In genomic region chr6:85154861-85155528, GRCm38 (mm10) we compare ENCODE assay signal across 8 mouse cellular contexts. TPM values are rescaled to one million over a fixed set of nuclear protein-coding genes. Genes with fewer than 3 reads are reported as not detected.
DNase-seq lines count a peak whose midpoint lies in the region; ATAC-seq lines count a peak whose summit lies in the region.

No protein-coding gene starts in this region.

- no peaks in the 10 kb centered on the region for H3K36me3 ChIP-seq in forebrain, embryonic 13.5 days (ENCODE audit: poor library complexity, severe bottlenecking)
- no peaks in the 10 kb centered on the region for H3K36me3 ChIP-seq in hindbrain, embryonic 11.5 days (ENCODE audit: control insufficient read depth, insufficient read depth, low read length)
- H3K36me3 ChIP-seq in limb, embryonic 11.5 days (ENCODE audit: control insufficient read depth, insufficient read depth, low read length): no peaks in the 10 kb centered on the region
- no peaks in the 10 kb centered on the region for H3K36me3 ChIP-seq in midbrain, embryonic 12.5 days

- ATAC-seq in forebrain, embryonic 13.5 days: peak; percentile 46
- peak; percentile 75; the same call in 1 of the 2 replicates for ATAC-seq in hindbrain, embryonic 11.5 days (ENCODE audit: low FRiP score)
- ATAC-seq in limb, embryonic 11.5 days (ENCODE audit: insufficient number of reproducible peaks, low FRiP score, low TSS enrichment, low read depth): peak; percentile 52; the same call in 1 of the 2 replicates
- ATAC-seq in midbrain, embryonic 12.5 days (ENCODE audit: low FRiP score, low read depth): peak; percentile 73

- no peaks in the 10 kb centered on the region for H3K27me3 ChIP-seq in forebrain, embryonic 13.5 days
- H3K27me3 ChIP-seq in hindbrain, embryonic 11.5 days (ENCODE audit: control insufficient read depth, insufficient read depth, low read length): no peaks in the 10 kb centered on the region
- H3K27me3 ChIP-seq in limb, embryonic 11.5 days (ENCODE audit: control insufficient read depth, insufficient read depth, low read length): no peaks in the 10 kb centered on the region
- H3K27me3 ChIP-seq in midbrain, embryonic 12.5 days: peaks cover 2% of the 10 kb centered on the region; the same call in 1 of the 2 replicates

- H3K9ac ChIP-seq in forebrain, embryonic 13.5 days: peak overlapping the region; percentile 69
- H3K9ac ChIP-seq in hindbrain, embryonic 11.5 days (ENCODE audit: low read depth, low read length): peak overlapping the region; percentile 57
- peak overlapping the region; percentile 67 for H3K9ac ChIP-seq in limb, embryonic 11.5 days (ENCODE audit: low read length)
- H3K9ac ChIP-seq in midbrain, embryonic 12.5 days (replicated peaks): peak overlapping the region; percentile 65

- H3K4me2 ChIP-seq in forebrain, embryonic 13.5 days: peak overlapping the region; percentile 80
- H3K4me2 ChIP-seq in hindbrain, embryonic 11.5 days (replicated peaks; ENCODE audit: low read depth, low read length): peak overlapping the region; percentile 78
- peak overlapping the region; percentile 51 for H3K4me2 ChIP-seq in limb, embryonic 11.5 days (ENCODE audit: low read depth, severe bottlenecking)
- H3K4me2 ChIP-seq in midbrain, embryonic 12.5 days (replicated peaks): peak overlapping the region; percentile 79

- peaks cover 21% of the 10 kb centered on the region for H3K4me1 ChIP-seq in forebrain, embryonic 13.5 days
- no peaks in the 10 kb centered on the region for H3K4me1 ChIP-seq in hindbrain, embryonic 11.5 days (replicated peaks; ENCODE audit: control insufficient read depth, insufficient read depth, low read length)
- peaks cover 3% of the 10 kb centered on the region; the same call in 1 of the 2 replicates for H3K4me1 ChIP-seq in limb, embryonic 11.5 days (ENCODE audit: control insufficient read depth, insufficient read depth, low read length)
- H3K4me1 ChIP-seq in midbrain, embryonic 12.5 days: peaks cover 19% of the 10 kb centered on the region

- DNase-seq in adrenal gland, adult (ENCODE audit: inconsistent age in 2 of 2, low spot score in 1 of 2): peak; percentile 42 to 82
- no peak for DNase-seq in adrenal gland, postnatal 4 days (ENCODE audit: low spot score in 2 of 2)
- DNase-seq in ZHBTc4 (ENCODE audit: low read depth, low spot score): peak; percentile 87
- peak; percentile 74 for DNase-seq in hindbrain, embryonic 11.5 days (ENCODE audit: low spot score)
- DNase-seq in limb, embryonic 11.5 days (ENCODE audit: low spot score): peak; percentile 81
- peak; percentile 24 for DNase-seq in thymus, postnatal 0 days (ENCODE audit: low spot score)

- H3K27ac ChIP-seq in forebrain, embryonic 13.5 days: peak overlapping the region; percentile 20; the same call in 1 of the 2 replicates
- H3K27ac ChIP-seq in hindbrain, embryonic 11.5 days (ENCODE audit: low read depth, low read length): no peak overlapping the region
- no peak overlapping the region for H3K27ac ChIP-seq in limb, embryonic 11.5 days (replicated peaks; ENCODE audit: low read depth, low read length)
- peak overlapping the region; percentile 30; the same call in 1 of the 2 replicates for H3K27ac ChIP-seq in midbrain, embryonic 12.5 days (replicated peaks)

- no peaks in the 10 kb centered on the region for H3K9me3 ChIP-seq in forebrain, embryonic 13.5 days (replicated peaks)
- no peaks in the 10 kb centered on the region for H3K9me3 ChIP-seq in hindbrain, embryonic 11.5 days (ENCODE audit: control insufficient read depth, low read length)
- H3K9me3 ChIP-seq in limb, embryonic 11.5 days (ENCODE audit: control insufficient read depth, low read length): no peaks in the 10 kb centered on the region
- no peaks in the 10 kb centered on the region for H3K9me3 ChIP-seq in midbrain, embryonic 12.5 days

- WGBS in forebrain, embryonic 13.5 days: 1% methylated on average over 34 of the region's 34 CpGs
- WGBS in hindbrain, embryonic 11.5 days: 1% methylated on average over 34 of the region's 34 CpGs
- WGBS in limb, embryonic 11.5 days: under 1% methylated on average over 34 of the region's 34 CpGs
- WGBS in midbrain, embryonic 12.5 days: under 1% methylated on average over 34 of the region's 34 CpGs

- H3K4me3 ChIP-seq in forebrain, embryonic 13.5 days: peak overlapping the region; percentile 45
- peak overlapping the region; percentile 39 for H3K4me3 ChIP-seq in hindbrain, embryonic 11.5 days (ENCODE audit: low read depth, low read length)
- H3K4me3 ChIP-seq in limb, embryonic 11.5 days (ENCODE audit: low read depth, low read length): peak overlapping the region; percentile 35
- peak overlapping the region; percentile 50 for H3K4me3 ChIP-seq in midbrain, embryonic 12.5 days

RNA-seq across cellular contexts. Expression of gene Spr, which starts 17.4 kb away (rescaled TPM):
- 10 to 100 TPM; 63.8 to 66.0 TPM for total RNA-seq in adrenal gland, postnatal 4 days (2021)
- 29.1 and 30.6 TPM in 2 replicates for polyA plus RNA-seq in forebrain, embryonic 13.5 days (2015; fragmentation: Nextera tagmentation; extraction: Ambion mirVana)
- polyA plus RNA-seq in hindbrain, embryonic 11.5 days (2014; fragmentation: Nextera tagmentation; extraction: Ambion mirVana): 42.8 and 52.0 TPM in 2 replicates
- polyA plus RNA-seq in limb, embryonic 11.5 days (2014; fragmentation: Nextera tagmentation; extraction: Ambion mirVana): 63.3 and 77.8 TPM in 2 replicates
- 24.6 and 33.4 TPM in 2 replicates for polyA plus RNA-seq in midbrain, embryonic 12.5 days (2016; fragmentation: Nextera tagmentation; extraction: Ambion mirVana)
- 39.0 and 42.0 TPM in 2 replicates for polyA plus RNA-seq in thymus, postnatal 0 days (2015; fragmentation: Nextera tagmentation; extraction: Ambion mirVana)

RNA-seq across cellular contexts. Expression of gene Emx1, which starts 32.2 kb away (rescaled TPM):
- 1 to 10 TPM in 1 of 2 experiments, under 1 TPM in 1; 0.31 to 4.5 TPM for total RNA-seq in adrenal gland, postnatal 4 days (2021)
- polyA plus RNA-seq in forebrain, embryonic 13.5 days (2015; fragmentation: Nextera tagmentation; extraction: Ambion mirVana): 77.6 and 83.4 TPM in 2 replicates
- 0.13 TPM in 1 of 2 replicates, not detected in the other for polyA plus RNA-seq in hindbrain, embryonic 11.5 days (2014; fragmentation: Nextera tagmentation; extraction: Ambion mirVana)
- polyA plus RNA-seq in limb, embryonic 11.5 days (2014; fragmentation: Nextera tagmentation; extraction: Ambion mirVana): 0.34 and 1.4 TPM in 2 replicates
- polyA plus RNA-seq in midbrain, embryonic 12.5 days (2016; fragmentation: Nextera tagmentation; extraction: Ambion mirVana): 3.3 and 7.9 TPM in 2 replicates
- 0.10 TPM in 1 of 2 replicates, not detected in the other for polyA plus RNA-seq in thymus, postnatal 0 days (2015; fragmentation: Nextera tagmentation; extraction: Ambion mirVana)

Comparison
In these comparisons a context has a peak if more than half of its experiments do, and no peak if none do; other contexts are left out.
1. DNase-seq: peak in adrenal gland, adult (2 of 2), ZHBTc4 (single experiment), hindbrain, embryonic 11.5 days (single experiment), limb, embryonic 11.5 days (single experiment) and thymus, postnatal 0 days (single experiment); none in adrenal gland, postnatal 4 days (0 of 2).
2. H3K27ac ChIP-seq: peak in forebrain, embryonic 13.5 days (single experiment) and midbrain, embryonic 12.5 days (single experiment); none in hindbrain, embryonic 11.5 days (single experiment) and limb, embryonic 11.5 days (single experiment).
3. Peak in every context shown above with its lines, with median percentiles within 50 percentile points of each other: ATAC-seq, H3K4me2 ChIP-seq, H3K4me3 ChIP-seq and H3K9ac ChIP-seq.